Mouse (Mus musculus): ENCODE data around the gene Arvcf. TPM values are rescaled to one million over a fixed set of nuclear protein-coding genes. Genes with fewer than 3 reads are reported as not detected.

Gene Arvcf
- 51.0 and 55.5 TPM in 2 replicates for polyA plus RNA-seq (2012; rRNA removed)

DNA sequence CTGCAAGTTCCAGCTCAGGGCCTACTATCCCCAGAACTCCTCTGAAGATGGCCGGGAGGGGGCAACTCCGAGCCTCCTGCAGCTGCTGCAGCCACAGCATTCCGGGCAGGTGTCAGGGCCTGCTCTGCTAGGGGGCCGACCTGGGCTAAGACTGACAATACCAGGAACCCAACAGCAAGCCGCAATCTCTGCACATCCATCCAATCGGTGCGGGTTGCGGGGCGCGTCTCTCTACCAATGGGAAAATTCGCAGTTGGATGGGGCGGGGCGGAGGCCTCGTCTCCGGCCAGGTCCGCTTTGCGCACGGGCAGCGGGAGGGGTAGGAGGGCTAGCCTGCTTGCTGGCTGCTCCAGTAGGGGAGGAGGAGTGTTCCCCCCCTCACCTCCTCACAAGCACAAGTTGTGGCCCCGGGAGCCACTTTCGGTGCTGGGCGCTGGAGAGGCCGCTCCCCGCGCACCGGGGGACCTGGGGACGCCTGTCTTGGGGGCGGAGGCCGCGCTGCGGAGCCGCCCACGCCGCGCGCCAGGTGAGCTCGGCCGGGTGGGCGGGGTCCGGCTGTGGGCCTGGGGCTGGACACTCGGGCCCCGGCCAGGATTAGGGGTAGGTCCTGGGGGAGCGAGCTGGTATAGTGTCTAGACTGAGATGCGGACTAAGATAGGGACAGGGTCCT is at the start of gene Arvcf, which contains the start of gene Tango2:
Gene Arvcf (plus strand): TSS at position 252 of the 670 bp plus-strand sequence.
Gene Tango2 (minus strand): TSS at position 173 of the 670 bp plus-strand sequence.

DNA sequence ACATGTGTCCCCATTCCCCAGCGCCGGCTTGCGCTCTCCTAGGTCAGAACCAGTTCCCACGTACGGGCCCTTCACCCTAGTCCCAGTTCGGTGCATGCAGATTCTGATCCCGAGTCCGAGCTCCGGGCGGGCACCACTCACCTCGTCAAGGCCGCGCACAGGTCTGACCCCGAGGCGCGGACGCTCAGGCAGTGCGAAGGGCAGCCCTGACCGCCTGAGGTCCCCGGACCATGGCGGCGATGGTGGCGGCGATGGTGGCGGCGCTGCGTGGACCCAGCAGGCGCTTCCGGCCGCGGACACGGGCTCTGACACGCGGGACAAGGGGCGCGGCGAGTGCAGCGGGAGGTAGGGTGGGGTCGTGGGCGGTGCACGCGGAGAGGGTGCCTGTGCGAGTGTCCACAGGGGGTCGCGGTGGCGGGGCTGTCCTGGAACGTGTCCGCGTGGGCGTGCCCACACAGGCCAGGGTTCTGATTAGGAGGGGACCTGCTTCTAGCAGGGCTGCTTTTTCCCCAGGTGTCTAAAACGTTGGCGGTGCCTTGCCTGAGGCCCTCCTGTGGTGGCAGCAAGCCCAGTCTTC is 78.3 kb downstream of the Arvcf start, which contains the start of gene Txnrd2:
Gene Txnrd2 (plus strand): TSS at position 170 of the 577 bp plus-strand sequence.

DNA sequence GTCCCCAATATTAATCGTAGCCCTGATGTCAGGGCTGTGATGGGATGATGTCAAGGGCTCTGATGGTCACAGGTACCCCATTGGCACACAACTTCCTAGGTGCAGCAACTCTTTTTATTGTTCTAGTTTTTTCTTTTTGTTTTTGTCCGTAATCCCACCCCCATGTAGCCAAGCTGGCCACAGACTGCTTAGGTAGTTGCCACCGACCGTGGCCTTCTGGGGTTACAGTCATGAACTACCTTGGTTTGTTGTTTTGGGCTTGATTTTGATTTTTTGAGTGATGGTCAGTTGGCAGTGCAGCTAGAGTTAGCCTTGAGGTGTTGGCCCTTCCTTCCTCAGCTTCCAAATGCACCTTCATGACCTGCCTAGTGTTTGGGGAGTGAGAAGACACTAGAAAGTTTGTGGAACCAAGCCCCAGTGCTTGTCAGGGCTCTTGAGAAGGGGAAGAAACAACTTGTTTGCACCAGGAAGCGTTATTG is 78.9 kb downstream of the Arvcf start, which contains the start of gene Comt:
Gene Comt (minus strand): TSS at position 51 of the 479 bp plus-strand sequence.

Other genes starting within 250 kb of the Arvcf start
- 8.3 and 8.8 TPM in 2 replicates for gene Rtn4r, start 220.5 kb upstream of the Arvcf start, polyA plus RNA-seq (2012; rRNA removed)
- not detected in 2 replicates for gene Ccdc188, start 130.3 kb upstream of the Arvcf start, polyA plus RNA-seq (2012; rRNA removed)
- gene Zdhhc8, start 113.0 kb upstream of the Arvcf start, polyA plus RNA-seq (2012; rRNA removed) = 210 and 213 TPM in 2 replicates
- gene Trmt2a, start 99.5 kb upstream of the Arvcf start, polyA plus RNA-seq (2012; rRNA removed) = 51.5 and 61.1 TPM in 2 replicates
- gene Ranbp1, start 99.5 kb upstream of the Arvcf start, polyA plus RNA-seq (2012; rRNA removed) = 91.9 and 212 TPM in 2 replicates
- gene Gm49776, start 89.9 kb upstream of the Arvcf start, polyA plus RNA-seq (2012; rRNA removed) = not detected in 2 replicates
- 34.4 and 36.1 TPM in 2 replicates for gene Dgcr8, start 58.9 kb upstream of the Arvcf start, polyA plus RNA-seq (2012; rRNA removed)
- gene Tango2, start 79 bp upstream of the Arvcf start, polyA plus RNA-seq (2012; rRNA removed) = 32.7 and 39.2 TPM in 2 replicates
- 24.0 and 26.5 TPM in 2 replicates for gene Txnrd2, start 78.2 kb downstream of the Arvcf start, polyA plus RNA-seq (2012; rRNA removed)
- 211 and 223 TPM in 2 replicates for gene Comt, start 78.7 kb downstream of the Arvcf start, polyA plus RNA-seq (2012; rRNA removed)
- gene Gnb1l, start 150.5 kb downstream of the Arvcf start, polyA plus RNA-seq (2012; rRNA removed) = 17.8 and 20.3 TPM in 2 replicates
- gene Rtl10, start 150.7 kb downstream of the Arvcf start, polyA plus RNA-seq (2012; rRNA removed) = 25.2 and 29.5 TPM in 2 replicates
- gene Tbx1, start 242.5 kb downstream of the Arvcf start, polyA plus RNA-seq (2012; rRNA removed) = 12.2 and 14.2 TPM in 2 replicates

Data from ovary, adult 2 months (tissue).